Mouse (Mus musculus) inflammation-experienced regulatory T-cells, adult 16 weeks (primary cell): ENCODE data around the gene Tmem132a. TPM values are rescaled to one million over a fixed set of nuclear protein-coding genes. Genes with fewer than 3 reads are reported as not detected.

Experiments used
- polyA plus RNA-seq: library from polyadenylated mRNA; unstranded; fragments of 100-300 nt; shearing (Covaris generic); gene quantifications from one replicate; pipeline ENCODE4 v1.2.1, GENCODE M21; 2017

Tmem132a gene
- 0.46 TPM for polyA plus RNA-seq

GRCm38 (mm10) chr19:10869886-10870527, at the start of gene Tmem132a:
TSS of gene Tmem132a (minus strand) at chr19:10869940.

GRCm38 (mm10) chr19:10895016-10895528, 25.3 kb upstream of the Tmem132a start, which contains the start of gene Prpf19:
TSS of gene Prpf19 (plus strand) at chr19:10895231.

DNA sequence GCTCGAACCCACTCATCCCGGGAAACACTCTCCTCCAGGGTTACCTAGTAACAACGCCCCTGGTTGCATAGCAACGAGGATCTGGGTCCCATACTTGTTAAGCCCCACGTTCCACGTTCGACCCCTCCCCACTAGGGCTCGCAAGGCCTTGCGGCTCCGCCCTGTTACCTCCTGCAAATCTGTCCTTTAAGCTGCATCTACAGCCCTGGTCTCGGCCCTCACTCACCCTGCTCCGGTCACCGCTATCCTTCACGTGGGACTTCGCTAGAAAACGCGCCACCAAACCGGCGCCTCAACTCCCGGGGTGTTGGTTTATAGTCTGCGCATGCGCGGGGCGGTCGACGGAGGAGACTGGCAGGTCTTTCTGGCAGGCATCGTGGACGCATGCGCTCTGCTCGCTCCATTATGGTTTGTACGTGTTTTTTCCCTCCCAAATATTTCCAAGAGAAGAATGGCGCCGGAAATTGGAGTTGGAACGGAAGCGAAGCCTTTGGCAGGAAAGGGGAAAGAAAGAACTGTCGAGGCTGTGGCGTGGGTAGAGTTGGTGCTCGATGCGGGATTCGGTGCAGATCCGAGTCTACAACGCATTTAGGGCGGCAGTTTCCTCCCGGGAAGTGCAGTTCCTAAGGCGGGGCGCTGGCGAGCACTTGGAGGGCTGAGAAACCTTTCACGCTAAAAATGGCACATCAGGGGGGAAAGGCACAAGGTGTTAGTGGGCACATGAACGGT, 11.8 kb upstream of the Tmem132a start, which contains the start of gene Tmem109:
TSS of gene Tmem109 (minus strand) at position 576 of the 729 bp plus-strand sequence.

GRCm38 (mm10) chr19:10839010-10839892, 30.5 kb downstream of the Tmem132a start, which contains the start of gene Slc15a3:
TSS of gene Slc15a3 (plus strand) at chr19:10839727.

GRCm38 (mm10) chr19:10829436-10830175, 40.1 kb downstream of the Tmem132a start, which contains the start of gene Cd6:
TSS of gene Cd6 (minus strand) at chr19:10830058.

Other genes with a start within 250 kb of the Tmem132a start
- not detected for gene Vwce, start 235.7 kb downstream of the Tmem132a start, polyA plus RNA-seq
- not detected for gene Pga5, start 191.9 kb downstream of the Tmem132a start, polyA plus RNA-seq
- gene Vps37c, start 181.2 kb downstream of the Tmem132a start, polyA plus RNA-seq = 26.3 TPM
- 569 TPM for gene Cd5, start 130.9 kb downstream of the Tmem132a start, polyA plus RNA-seq
- 778 TPM for gene Cd6, start 39.9 kb downstream of the Tmem132a start, polyA plus RNA-seq
- 1.9 TPM for gene Slc15a3, start 30.2 kb downstream of the Tmem132a start, polyA plus RNA-seq
- 60.7 TPM for gene Tmem109, start 12.1 kb upstream of the Tmem132a start, polyA plus RNA-seq
- gene Prpf19, start 25.3 kb upstream of the Tmem132a start, polyA plus RNA-seq = 76.9 TPM
- gene Zp1, start 50.7 kb upstream of the Tmem132a start, polyA plus RNA-seq = not detected
- gene Ptgdr2, start 67.2 kb upstream of the Tmem132a start, polyA plus RNA-seq = not detected
- gene Ccdc86, start 79.3 kb upstream of the Tmem132a start, polyA plus RNA-seq = 20.5 TPM
- gene Ms4a10, start 104.7 kb upstream of the Tmem132a start, polyA plus RNA-seq = not detected
- gene Ms4a15, start 123.3 kb upstream of the Tmem132a start, polyA plus RNA-seq = not detected
- not detected for gene Ms4a18, start 148.1 kb upstream of the Tmem132a start, polyA plus RNA-seq
- 0.24 TPM for gene Ms4a8a, start 211.2 kb upstream of the Tmem132a start, polyA plus RNA-seq